Mouse (Mus musculus) T-helper 2 cell (primary cell): ENCODE data around the gene Rhbg.

ENCODE experiments used
- in situ Hi-C: fragments of 300-600 bp; cut with MboI, MseI; formaldehyde crosslinking; loops from one replicate; pipeline ENCODE4 v1.15.1; 2025; ENCODE audit warnings: high pct_unique_total_duplicates

Gene Rhbg

GRCm38 (mm10) chr3:88229526-88229925, 25.0 kb downstream of the Rhbg start:
- in situ Hi-C loops, result loop anchor here (5.0 kb wide), 1 partner anchor 37 kb away; no protein-coding TSS in a partner anchor

GRCm38 (mm10) chr3:88228906-88229305, 25.6 kb downstream of the Rhbg start:
- in situ Hi-C loops, result loop anchor here (5.0 kb wide), 1 partner anchor 37 kb away; no protein-coding TSS in a partner anchor

GRCm38 (mm10) chr3:88227976-88228375, 26.5 kb downstream of the Rhbg start:
- in situ Hi-C loops, result loop anchor here (5.0 kb wide), 1 partner anchor 36 kb away; no protein-coding TSS in a partner anchor

- in situ Hi-C loops, result loop anchor here (5.0 kb wide), 1 partner anchor 35 kb away; no protein-coding TSS in a partner anchor
Measured at GRCm38 (mm10) chr3:88227260-88227659, 27.2 kb downstream of the Rhbg start.

- in situ Hi-C loops, result loop anchor here (5.0 kb wide), 1 partner anchor 34 kb away; no protein-coding TSS in a partner anchor
Measured at GRCm38 (mm10) chr3:88226101-88226845, 28.2 kb downstream of the Rhbg start.

GRCm38 (mm10) chr3:88224929-88225328, 29.6 kb downstream of the Rhbg start:
- in situ Hi-C loops, result loop anchor here (5.0 kb wide), 1 partner anchor 33 kb away; no protein-coding TSS in a partner anchor

- in situ Hi-C loops, result no loop called here
Measured at GRCm38 (mm10) chr3:88222446-88222845, 32.1 kb downstream of the Rhbg start.

- in situ Hi-C loops, result no loop called here
Measured at GRCm38 (mm10) chr3:88221519-88222390, 32.8 kb downstream of the Rhbg start.

- in situ Hi-C loops, result no loop called here
Measured at GRCm38 (mm10) chr3:88220842-88221241, 33.7 kb downstream of the Rhbg start.

- in situ Hi-C loops, result no loop called here
Measured at GRCm38 (mm10) chr3:88219940-88220339, 34.6 kb downstream of the Rhbg start.

GRCm38 (mm10) chr3:88217679-88218078, 36.8 kb downstream of the Rhbg start:
- in situ Hi-C loops, result no loop called here

GRCm38 (mm10) chr3:88216534-88217326, 37.8 kb downstream of the Rhbg start:
- in situ Hi-C loops, result no loop called here

GRCm38 (mm10) chr3:88216116-88216515, 38.4 kb downstream of the Rhbg start:
- in situ Hi-C loops, result no loop called here

GRCm38 (mm10) chr3:88215553-88216004, 38.9 kb downstream of the Rhbg start:
- in situ Hi-C loops, result no loop called here

- in situ Hi-C loops, result no loop called here
Measured at GRCm38 (mm10) chr3:88214971-88215552, 39.4 kb downstream of the Rhbg start.

- in situ Hi-C loops, result no loop called here
Measured at GRCm38 (mm10) chr3:88214197-88214938, 40.1 kb downstream of the Rhbg start.

- in situ Hi-C loops, result no loop called here
Measured at GRCm38 (mm10) chr3:88213019-88213418, 41.5 kb downstream of the Rhbg start.

- in situ Hi-C loops, result no loop called here
Measured at GRCm38 (mm10) chr3:88212356-88212755, 42.2 kb downstream of the Rhbg start.

- in situ Hi-C loops, result no loop called here
Measured at GRCm38 (mm10) chr3:88210918-88211317, 43.6 kb downstream of the Rhbg start.

GRCm38 (mm10) chr3:88210121-88210520, 44.4 kb downstream of the Rhbg start:
- in situ Hi-C loops, result no loop called here
